Mouse (Mus musculus): ENCODE measurements around the gene Nrp2.

Gene Nrp2

DNA sequence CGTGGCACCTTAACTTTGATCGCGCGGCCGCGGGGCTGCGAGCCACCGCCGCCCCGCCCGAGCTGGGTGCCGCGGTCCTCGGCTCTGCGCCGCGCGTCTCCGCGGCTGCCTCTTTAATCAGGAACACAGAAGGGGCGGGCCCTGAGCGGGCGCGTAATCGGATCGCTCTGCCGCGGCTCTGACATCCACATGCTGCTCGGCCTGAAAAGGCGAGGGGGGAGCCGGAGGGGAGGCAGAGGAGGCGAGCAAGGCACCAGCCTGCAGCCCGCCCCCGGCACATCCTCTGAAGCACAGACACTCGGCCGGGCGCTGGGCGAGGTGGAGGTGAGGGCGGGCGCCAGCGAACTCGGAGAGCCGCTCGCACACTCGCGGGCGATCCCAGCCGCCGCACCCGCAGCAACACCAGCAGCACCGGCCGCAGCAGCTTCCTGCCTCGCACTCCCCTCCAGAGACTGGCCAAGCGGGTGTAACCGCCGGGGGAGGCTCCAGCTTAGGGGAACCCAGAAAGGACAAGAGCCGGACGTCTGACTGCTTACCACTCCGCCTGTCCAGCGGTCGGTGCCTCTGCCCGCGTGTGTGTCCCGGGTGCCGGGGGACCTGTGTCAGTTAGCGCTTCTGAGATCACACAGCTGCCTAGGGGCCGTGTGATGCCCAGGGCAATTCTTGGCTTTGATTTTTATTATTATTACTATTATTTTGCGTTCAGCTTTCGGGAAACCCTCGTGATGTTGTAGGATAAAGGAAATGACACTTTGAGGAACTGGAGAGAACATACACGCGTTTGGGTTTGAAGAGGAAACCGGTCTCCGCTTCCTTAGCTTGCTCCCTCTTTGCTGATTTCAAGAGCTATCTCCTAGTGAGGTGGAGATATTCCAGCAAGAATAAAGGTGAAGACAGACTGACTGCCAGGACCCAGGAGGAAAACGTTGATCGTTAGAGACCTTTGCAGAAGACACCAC, at the start of gene Nrp2:
TSS of gene Nrp2 (plus strand) at position 128 of the 959 bp plus-strand sequence.
- in situ Hi-C loops (cut with MboI; ENCODE audit: low sequenced_read_pairs) = loop anchor here (10.0 kb wide), 1 partner anchor 779 kb away; no protein-coding TSS in a partner anchor

DNA sequence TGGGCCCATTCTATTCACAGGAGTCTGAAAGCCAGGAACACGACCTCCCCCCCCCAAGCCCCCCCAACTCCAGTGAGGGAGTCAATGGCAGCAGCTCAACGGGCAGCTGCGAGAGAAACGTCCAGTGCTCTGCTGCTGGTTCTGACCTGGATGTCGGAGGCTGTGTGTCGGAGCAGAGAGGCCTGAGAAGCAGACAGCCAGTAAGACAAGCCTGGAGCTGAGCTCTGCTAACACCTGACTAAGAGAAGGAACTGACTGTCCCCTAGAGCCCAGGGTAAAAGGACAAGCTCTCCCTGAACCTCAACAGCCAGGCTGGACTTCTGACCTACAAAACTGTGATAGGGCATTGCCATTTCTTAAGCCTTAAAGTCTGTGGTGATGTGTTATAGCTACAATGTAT, 48.6 kb upstream of the Nrp2 start:
- in situ Hi-C loops (cut with MboI; ENCODE audit: low sequenced_read_pairs) = no loop called here

DNA sequence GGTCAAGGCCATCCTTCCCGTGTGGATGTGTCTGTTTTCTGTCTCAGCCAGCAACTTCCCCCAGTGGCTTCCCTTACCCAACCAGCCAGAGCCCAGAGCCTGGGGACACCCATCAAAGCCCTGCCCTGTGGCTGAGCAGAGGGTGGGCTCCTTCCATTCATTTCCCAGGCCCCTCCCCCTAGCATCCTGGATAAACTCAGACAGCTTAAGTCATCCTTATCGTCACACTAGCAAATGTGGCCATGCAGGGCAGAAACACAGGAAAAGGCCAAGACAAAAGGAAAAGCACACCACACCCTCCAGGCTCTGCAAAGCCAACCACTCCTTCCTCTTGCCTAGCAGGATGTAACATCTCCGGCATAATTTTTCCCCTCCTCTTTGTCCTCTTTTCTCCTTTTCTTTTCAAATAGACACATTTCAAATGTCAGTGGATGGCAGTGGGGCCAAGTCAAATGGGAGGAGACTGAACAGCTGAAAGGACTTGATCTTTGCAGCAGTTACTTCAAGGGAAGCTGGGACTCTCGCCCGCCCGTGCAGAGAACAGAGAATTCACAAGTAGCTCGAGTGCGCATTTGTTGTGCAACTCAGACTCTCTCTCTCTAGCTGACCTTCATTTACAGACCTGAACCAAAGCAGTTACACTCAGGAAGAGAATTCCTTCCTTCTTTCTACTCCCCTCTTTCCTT, 38.0 kb upstream of the Nrp2 start:
- in situ Hi-C loops (cut with MboI; ENCODE audit: low sequenced_read_pairs) = no loop called here

DNA sequence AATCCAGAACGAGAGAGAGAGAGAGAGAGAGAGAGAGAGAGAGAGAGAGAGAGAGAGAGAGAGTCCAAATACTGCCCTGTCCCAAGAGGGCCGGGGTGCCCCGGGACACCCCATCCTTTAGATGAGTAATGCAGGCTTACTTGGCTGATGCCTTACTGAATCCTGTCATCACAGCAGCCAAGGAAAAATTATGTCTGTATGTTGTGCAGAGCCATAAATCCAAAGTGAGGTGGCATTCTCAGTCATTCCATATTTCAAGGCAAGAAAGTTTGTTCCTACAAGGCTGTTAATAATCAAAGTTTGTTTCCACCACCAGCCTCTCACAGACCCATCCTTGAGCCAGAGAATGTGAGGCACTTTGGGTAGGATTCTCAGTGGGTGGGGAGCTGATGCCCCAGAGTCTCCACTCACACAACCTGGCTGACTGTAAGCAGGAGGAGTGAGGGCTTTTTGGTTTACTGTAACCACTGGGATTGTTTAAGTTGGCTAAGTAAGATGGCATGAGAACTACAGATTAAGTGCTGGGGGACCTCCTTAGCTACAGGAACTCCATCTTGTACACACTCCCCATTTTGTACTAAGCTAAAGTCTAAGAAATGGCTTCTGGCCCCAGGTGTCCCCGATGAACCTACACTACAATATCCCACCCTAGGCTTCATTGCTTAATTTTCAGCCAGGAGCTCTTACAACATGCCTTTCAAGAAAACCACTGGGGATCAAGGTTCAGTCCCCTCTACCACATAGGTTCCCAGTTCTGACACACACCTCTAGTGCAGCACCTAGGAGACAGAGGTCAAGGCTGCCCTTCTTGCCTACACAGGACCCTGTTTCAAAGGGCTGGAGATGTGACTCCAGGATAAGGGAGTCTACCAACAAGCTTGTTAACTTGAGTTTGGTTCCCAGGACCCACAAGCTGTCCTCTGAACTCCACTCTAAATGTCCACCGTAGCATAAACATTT, 37.0 kb upstream of the Nrp2 start:
- in situ Hi-C loops (cut with MboI; ENCODE audit: low sequenced_read_pairs) = no loop called here

DNA sequence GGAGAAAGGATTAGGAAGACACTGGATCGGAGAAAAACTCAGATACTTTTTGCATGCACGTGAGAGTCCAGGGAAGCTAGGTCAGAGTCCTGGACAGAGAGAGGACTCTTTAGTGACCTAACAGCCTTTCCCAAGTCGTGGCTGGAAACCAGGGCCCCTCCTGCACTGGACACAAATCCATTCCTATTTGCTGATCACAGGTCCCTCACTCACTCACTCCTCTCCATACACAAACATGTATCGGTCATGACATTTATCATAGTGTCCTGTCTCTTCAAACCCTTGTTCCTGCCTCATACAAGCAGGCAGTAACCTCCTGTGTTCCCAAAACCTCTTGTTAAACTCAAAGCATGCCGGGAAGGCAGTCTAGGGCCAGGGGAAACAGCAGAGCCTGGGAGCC, 36.3 kb upstream of the Nrp2 start:
- in situ Hi-C loops (cut with MboI; ENCODE audit: low sequenced_read_pairs) = no loop called here

DNA sequence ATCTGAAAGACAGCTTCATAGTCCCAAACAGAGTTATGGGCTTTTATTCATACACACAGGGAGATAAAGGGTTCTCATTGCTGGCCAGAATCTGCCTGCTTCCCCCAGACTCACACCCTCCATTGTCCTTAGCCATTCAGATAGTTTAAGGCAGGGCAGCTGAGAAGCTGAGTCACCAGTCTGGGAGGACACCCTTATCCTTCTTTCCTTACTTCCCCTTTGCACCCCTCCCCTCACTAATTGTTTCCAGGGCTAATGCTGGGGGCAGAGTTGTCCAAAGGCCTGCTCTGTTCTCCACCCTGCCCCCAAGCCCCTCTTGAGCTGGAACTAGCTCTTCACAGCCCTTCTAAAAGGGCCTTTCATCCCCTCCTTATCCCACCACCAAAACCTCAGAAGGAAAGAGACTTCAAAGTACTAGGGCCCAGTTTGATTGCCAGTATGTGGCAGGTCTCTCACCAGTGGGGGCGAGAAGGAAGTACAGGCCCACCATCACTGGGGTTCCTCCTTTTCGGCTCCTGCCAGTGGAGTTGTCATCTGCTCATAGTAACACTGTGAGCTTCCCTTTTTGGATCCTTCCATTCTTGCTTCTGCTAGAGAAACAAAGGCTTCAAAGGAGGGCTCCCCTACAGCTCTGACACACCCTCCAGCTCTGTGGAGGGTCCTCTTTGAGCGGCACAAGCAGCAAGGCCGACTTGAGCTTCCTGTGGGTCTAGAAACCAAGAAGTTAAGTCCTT, 24.3 kb upstream of the Nrp2 start:
- in situ Hi-C loops (cut with MboI; ENCODE audit: low sequenced_read_pairs) = no loop called here

DNA sequence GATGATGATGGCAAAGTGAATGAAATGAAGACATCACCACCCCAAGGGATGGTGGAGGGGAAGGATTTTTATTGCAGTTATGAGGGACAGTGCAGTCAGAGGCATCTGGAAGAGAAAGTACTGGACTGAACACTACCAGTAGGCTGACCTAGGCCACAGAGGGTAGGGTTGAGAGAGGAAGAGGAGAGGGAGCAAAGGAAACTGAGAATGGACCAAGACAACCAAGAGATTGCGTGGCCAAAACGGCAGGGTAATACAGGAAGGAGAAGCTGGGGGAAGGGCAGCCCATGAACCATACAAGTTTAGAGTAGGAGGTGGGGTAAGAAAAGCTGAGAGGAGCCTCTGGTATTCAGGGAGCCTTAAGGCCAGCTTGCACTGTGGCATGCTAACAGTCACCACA, 23.6 kb upstream of the Nrp2 start:
- in situ Hi-C loops (cut with MboI; ENCODE audit: low sequenced_read_pairs) = no loop called here

DNA sequence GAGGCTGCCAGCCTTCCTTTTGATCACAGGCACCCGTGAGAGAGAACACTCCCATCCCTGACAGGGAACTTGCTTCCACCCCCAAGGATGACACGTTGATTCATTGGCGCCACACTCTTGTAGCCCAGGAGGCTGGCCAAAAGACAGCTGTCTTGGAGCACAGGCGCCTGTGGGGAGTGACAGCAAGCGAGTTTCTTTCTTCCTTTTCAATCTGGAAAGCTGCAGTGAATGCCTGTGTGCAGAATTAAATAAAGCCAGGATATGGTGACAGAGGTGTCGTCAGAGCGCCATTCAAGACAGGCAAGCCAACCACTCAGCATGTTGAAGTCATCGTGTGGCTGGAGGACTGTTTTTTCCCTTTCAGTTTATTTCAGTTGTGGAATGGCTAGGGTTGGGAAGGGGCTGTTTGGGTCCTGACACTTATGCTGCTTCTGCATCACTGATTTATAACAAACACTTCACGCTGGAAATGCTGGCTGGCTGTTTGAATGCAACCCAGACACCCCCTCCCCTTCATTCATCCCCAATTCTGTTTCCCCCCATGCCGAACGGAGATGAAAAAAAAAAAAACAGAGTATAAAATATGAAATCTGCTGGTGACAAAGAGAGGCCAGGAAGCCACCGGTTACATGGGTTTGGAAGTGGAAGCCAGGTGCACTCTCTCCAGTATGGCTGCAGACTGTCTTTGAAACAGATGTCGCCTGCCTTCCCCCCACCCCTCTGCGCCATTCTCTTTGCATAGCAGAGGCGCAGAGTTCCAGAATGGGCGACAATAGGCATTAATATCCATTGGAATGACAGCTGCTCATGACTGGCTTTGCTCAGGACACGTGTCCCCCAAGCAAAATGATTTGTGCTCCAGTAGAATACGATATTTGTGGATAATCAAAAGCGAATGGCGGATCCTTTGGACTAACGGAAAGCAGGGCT, 20.4 kb upstream of the Nrp2 start:
- in situ Hi-C loops (cut with MboI; ENCODE audit: low sequenced_read_pairs) = no loop called here

DNA sequence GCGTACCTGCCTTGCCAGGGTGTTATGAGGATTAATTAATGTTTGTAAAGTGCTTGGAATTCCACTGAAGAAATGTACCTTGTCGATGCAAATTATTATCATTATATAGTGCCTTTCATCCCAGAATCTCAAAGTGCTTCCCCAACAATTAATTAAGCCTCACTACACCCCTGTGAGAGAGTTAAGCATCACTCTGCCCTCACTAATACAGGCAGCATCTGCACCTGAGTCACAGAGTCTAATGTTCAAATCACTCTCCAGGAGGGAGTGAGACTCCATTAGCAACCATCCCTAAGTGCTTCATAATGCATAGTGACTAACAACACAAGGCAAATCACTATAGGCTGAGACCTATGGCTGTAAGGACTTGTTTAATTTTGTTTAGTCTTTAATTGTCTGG, 19.6 kb upstream of the Nrp2 start:
- in situ Hi-C loops (cut with MboI; ENCODE audit: low sequenced_read_pairs) = no loop called here

DNA sequence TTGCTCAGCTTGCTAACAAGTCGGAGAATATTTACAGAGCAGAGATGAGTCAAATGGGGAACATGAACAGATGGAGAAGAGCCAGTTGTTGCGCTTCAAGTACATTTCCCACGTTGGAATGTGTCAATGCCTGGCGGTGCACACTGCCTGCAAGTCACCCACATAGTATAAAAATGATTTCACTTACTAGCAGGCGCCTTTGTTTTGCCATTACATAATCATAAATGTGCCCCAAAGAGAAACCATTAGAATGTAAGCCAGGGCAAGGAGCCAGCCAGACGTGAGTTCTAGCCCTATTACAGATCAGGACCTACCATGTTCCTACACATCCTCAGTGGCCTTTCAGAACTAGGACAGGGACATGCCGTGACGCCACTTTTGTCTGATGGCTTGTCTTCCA, 15.6 kb upstream of the Nrp2 start:
- in situ Hi-C loops (cut with MboI; ENCODE audit: low sequenced_read_pairs) = no loop called here

DNA sequence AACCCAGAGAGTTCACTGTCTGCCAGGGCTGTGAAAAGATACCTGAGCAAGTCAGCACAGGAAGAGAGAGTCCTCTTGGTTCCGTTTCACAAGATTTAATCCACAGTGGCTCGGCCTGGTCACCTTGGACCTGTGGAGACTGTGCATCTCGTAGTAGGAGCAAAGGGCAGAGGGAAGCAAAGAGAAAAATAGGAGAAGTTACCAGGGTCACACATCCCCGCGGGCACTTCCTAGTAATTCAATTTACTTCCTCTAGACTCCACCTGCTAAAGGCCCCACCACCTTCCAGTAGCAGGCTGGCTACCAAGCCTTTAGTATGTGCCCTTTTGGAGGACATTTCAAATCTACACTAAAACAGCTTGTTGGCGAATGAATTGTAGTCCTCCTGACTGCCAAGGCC, 11.9 kb upstream of the Nrp2 start:
- in situ Hi-C loops (cut with MboI; ENCODE audit: low sequenced_read_pairs) = no loop called here

DNA sequence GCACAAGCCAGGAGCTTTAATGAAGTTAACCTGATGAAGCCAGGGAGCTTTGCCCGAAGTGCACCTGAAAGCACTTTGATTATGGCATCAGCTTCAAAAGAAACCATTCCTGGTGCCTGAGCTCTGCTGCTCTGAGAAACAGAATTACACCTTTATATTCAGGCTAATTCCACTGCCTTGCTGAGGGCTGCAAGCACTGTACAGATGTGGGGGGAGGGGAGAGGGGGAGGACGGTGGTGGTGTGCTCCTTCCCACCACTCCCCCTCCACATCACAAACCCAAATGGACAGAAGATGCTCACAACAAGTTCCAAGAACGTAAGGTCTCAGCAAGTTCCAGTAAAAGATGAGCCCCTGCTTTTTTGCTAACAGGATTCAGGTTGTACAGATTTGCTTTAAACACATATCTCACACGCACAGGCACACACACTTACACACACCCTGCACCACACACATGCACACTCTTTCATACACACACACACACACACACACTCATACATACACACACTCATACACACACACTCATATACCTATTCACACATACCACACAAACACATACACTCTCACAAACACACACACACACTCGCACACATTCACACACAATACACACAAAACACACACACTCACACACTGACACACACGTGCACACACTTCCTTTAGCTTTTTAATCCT, 6.6 kb upstream of the Nrp2 start:
- in situ Hi-C loops (cut with MboI; ENCODE audit: low sequenced_read_pairs) = no loop called here

DNA sequence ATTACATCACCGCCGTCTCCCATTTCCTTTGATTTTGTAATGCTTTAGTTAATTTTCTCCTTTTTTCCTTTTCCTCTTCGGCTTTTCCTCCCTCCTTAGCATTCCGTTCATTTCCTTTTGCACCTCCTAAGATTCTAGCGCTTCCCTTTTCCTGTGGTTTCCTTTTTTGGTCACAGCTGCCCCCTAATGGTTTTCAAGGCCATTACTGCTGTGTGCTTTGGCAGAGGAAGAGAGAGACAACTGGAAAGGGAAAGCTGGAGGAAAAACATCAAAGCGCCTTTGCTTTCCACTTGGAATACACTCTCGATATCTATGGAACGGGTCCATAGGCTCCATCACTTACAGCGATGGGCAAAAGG, 6.1 kb upstream of the Nrp2 start:
- in situ Hi-C loops (cut with MboI; ENCODE audit: low sequenced_read_pairs) = no loop called here

DNA sequence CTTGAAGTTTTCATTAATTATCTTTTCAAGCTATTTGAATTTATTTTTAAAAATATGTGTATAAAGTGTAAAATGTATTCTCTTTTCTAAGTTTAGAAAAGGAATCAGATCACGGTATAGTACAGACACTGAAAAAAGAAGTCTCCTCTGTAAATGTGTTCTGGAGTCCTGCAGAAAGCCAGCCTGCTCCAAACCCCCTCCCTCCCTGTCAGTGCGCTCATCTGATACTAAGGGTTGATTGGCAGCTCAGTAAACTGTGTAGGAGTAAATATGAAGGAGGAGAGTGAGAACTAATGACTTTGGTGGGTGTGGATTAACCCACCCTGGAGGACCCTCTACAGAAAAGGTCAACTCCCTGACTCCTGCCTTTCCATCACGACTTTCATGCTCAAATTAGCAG, 5.7 kb upstream of the Nrp2 start:
- in situ Hi-C loops (cut with MboI; ENCODE audit: low sequenced_read_pairs) = no loop called here

DNA sequence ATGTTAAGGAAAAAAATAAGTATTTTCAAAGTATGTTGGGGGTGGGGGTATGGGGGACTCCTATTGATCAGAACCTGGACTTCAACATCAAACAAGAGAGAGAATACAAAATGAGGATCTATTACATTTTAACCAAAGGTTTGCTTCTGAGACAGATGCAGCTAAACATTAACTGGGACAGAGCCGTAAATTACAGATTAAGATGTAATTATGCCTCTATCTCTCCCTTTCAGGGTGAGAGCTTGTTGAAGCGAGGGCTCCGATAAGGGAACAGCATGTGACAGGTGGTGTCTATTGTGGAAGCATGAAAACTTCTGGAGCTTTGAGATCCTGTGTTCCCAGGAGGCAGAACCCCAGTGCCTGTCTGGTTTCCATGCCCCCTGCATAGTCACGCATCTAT, 3.3 kb upstream of the Nrp2 start:
- in situ Hi-C loops (cut with MboI; ENCODE audit: low sequenced_read_pairs) = loop anchor here (10.0 kb wide), 1 partner anchor 775 kb away; no protein-coding TSS in a partner anchor

DNA sequence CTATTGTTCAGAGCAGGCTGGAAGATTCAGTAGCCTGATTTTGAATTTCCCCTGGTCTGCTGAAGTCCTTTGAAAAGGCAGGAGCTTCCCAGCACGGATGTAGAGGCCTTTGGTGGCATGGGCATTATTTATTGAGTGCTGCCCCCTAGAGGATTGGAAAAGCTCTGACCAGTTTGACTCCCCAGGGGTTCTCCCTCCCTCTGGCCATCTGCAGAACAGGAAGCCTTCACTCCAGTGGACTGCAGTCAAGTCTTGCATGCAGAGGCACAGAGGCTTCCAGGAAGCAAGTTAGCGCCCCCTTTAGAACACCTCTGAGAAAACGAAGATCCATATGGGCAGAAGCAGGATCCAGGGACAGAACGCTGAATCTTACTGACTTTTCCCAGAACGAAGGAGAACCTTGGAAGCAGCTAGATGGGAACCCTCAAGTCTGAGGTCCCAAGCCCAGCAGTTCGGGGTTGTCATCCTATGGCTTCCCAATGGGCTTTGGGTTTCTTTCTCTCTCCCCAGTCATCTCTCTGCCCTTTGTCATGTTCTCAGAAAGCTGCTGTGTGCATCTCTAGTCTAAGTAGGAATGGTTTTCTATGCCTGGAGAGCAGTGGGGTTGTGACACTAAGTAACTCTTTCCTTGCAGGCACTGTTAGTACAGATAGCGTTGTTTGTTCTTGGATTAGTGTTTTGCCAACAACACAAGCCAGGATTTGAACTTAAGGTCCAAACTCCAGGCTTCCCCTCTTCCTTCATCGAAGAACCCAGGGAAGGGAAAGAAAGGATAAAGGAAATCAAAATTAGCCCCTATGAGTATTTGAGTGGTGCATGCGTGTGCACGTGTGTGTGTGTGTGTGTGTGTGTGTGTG, 1.8 kb upstream of the Nrp2 start:
- in situ Hi-C loops (cut with MboI; ENCODE audit: low sequenced_read_pairs) = loop anchor here (10.0 kb wide), 1 partner anchor 776 kb away; no protein-coding TSS in a partner anchor

DNA sequence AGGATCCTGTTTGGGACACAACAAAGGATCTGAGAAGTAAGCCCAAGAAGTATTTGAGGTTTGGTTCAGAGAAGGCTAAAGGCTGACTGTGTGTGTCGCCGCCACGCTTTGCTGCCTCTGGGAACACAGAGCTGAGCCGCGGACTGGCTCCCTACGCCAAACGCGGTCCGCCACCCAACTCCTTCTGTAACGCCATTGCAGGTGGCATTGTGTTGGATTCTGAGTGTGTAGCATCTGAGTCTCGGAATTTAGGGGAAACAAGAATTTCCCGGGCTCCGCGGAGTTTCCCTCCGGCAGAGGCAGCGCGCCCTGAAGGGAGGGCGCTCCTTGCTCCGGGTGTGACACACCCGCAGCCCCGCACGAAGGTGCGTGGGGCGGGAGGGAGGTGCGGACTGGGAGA, 342 bp upstream of the Nrp2 start:
- in situ Hi-C loops (cut with MboI; ENCODE audit: low sequenced_read_pairs) = loop anchor here (10.0 kb wide), 1 partner anchor 778 kb away; no protein-coding TSS in a partner anchor

Measured in CH12F3 (cell line).